Mouse (Mus musculus): ENCODE results near the gene Ech1. TPM values are rescaled to one million over a fixed set of nuclear protein-coding genes. Genes with fewer than 3 reads are reported as not detected.

Ech1 gene
- polyA plus RNA-seq (2014; fragmentation: Illumina TruSeq; extraction: RNeasy Lipid Tissue Mini Kit (QIAGEN cat#74804); ENCODE audit: insufficient read depth, low read depth, low replicate concordance): 181 TPM

GRCm38 (mm10) chr7:28824941-28825685, at the start of gene Ech1:
TSS of gene Ech1 (plus strand) at chr7:28825217.

DNA sequence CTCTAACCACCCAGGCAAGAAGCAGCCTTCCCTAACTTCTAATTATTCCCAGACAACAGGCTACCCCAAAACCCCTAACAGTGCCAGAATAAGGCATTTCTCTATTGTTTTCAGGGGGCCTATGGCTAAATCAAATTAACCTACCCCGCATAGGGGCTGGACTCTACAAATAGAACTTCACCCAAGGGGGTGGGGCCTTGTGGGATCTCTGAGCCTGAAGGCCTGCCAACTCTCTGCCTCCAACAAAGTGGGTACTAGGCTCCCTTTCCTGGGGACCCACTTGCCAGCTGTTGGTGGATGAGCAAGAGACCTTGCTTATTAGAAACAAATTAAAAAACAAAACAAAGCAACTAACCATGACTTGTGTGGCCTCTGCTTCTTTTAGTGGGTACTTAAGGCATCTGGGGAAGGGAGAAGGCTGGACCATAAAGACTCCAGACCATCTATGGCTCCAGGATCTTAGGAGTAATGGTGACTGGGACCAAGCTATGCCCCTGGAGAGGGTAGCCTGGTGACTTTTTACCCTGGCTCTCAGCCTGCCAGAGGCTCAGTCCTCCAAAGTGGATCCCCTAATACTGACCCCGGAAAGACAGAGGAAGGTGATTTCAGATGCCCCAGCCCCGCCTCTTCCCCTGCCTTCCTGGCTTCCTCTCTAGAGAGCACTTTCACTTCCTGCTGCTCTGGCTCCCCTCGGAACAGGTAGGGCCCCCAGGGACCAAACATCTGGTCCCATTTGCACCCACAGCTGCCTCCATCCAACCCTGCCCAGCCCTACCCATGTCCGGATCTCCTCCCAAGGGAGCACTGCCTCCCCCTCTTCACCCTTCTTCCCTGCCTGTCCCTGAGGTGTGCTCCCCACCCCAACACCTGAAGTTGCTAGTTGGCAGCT, 36.5 kb upstream of the Ech1 start, which contains the start of gene Rinl:
Gene Rinl, plus strand, starts transcription at position 663 of the 889 bp plus-strand sequence.

DNA sequence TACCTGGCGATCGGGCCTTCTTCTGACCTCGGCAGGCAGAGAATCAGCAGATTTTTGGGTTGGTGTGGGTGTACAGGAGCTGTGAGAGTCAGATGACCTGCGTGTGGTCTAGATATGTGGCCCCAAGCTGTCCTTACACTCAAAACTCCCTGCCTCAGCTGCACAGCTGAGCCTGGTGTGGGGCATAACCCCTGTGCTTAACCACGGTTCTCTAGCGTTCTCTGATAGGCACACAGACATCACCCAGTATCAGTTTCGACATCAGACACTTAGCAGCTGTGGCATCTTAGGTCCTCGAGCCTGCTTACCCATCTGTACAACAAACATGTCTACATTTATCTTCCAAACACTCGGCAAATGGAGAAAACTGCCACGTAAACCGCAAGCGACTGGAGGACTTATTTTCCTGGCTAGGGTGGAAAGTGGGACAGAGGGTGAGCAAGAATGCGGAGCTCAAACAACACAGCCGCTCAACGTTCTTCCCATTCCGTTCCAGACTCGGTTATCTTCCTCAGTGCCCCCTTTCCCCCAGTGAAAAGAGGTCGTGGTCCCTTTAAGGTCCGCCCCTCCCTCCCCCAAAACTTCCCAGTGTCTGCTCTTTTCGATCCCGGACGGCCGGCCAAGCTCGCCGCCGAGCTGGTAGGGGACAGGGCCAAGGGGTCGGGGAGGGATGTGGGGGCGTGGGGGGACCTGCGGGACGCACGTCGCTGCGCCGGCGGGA, 16.6 kb upstream of the Ech1 start, which contains the start of gene Hnrnpl:
Gene Hnrnpl, plus strand, starts transcription at position 321 of the 721 bp plus-strand sequence.

DNA sequence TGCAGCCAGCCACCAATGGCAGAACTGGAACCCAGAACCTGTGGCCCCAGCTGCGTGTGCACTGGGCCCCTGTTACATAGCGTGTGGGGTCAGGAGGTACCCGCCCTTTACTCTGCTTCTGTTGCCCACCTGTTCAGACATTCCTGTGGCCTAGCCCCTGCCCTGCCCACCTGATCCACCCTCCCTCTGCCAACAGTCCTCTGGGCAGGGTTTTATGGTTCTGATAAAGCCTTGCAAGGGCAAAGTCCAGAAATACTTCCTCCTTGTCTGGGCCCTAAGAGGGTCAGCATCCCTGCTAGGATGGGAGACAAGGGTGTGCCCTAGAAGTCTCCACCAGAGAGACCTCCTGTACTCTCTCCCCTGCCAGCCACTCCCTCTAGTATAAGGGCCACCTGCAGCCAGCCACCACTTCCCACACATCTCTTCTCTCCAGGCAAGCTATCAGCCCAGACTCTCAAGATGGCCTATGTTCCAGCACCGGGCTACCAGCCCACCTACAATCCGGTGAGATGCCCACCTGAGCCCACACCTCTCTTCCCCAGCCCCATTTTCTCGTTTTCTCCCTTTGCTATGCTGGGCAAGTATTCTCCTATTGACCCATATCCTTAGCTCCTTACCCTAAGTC, 8.8 kb downstream of the Ech1 start, which contains the start of gene Lgals4:
Gene Lgals4, plus strand, starts transcription at position 132 of the 625 bp plus-strand sequence.

DNA sequence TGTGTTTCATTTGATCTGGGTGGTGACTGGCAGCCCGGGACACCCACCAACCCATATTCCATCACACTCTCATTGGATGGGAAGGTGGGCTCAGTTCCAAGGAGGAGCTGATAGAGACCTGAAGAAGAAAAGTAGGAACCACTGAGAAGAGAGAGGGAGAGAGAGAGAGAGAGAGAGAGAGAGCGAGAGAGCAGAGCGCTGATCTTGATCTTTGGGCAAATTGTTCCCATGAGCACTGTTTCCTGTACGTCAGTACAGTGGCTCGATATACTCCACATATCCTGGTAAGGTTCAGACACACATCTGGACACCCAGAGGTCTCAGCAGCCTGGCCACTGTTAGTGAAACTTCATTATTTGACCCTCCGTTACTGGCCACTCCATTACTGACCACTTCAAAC, 38.5 kb downstream of the Ech1 start, which contains the start of gene Lgals7:
Gene Lgals7, plus strand, starts transcription at position 314 of the 400 bp plus-strand sequence.

DNA sequence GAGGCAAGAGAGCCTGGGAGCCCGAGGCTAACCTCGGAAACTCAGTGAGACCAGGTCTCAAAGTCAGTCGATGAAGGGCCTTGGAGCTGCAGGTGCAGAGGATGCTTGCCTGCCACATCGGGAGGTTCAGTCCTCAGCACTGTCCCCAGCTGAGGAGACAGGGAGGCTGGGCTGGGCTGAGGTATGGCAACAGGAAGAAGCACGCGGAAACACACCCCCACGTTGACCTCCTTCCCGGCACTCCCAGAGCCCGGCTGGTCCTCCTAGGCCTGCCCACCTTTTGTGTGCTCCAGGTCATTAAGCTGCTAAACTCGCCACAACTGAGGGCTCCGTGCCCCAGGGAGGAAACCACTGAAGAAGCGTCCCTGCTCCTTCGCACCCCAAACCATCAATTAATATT, 56.2 kb downstream of the Ech1 start, which contains the start of gene Capn12:
Gene Capn12, plus strand, starts transcription at position 224 of the 400 bp plus-strand sequence.

Other genes with a start within 250 kb of the Ech1 start
- 12.4 TPM for gene Samd4b, start 227.1 kb upstream of the Ech1 start, polyA plus RNA-seq (2014; fragmentation: Illumina TruSeq; extraction: RNeasy Lipid Tissue Mini Kit (QIAGEN cat#74804); ENCODE audit: insufficient read depth, low read depth, low replicate concordance)
- 22.3 TPM for gene Pak4, start 227.0 kb upstream of the Ech1 start, polyA plus RNA-seq (2014; fragmentation: Illumina TruSeq; extraction: RNeasy Lipid Tissue Mini Kit (QIAGEN cat#74804); ENCODE audit: insufficient read depth, low read depth, low replicate concordance)
- not detected for gene Acp7, start 193.9 kb upstream of the Ech1 start, polyA plus RNA-seq (2014; fragmentation: Illumina TruSeq; extraction: RNeasy Lipid Tissue Mini Kit (QIAGEN cat#74804); ENCODE audit: insufficient read depth, low read depth, low replicate concordance)
- 0.96 TPM for gene Fbxo27, start 132.4 kb upstream of the Ech1 start, polyA plus RNA-seq (2014; fragmentation: Illumina TruSeq; extraction: RNeasy Lipid Tissue Mini Kit (QIAGEN cat#74804); ENCODE audit: insufficient read depth, low read depth, low replicate concordance)
- 2.8 TPM for gene Fbxo17, start 108.4 kb upstream of the Ech1 start, polyA plus RNA-seq (2014; fragmentation: Illumina TruSeq; extraction: RNeasy Lipid Tissue Mini Kit (QIAGEN cat#74804); ENCODE audit: insufficient read depth, low read depth, low replicate concordance)
- gene Mrps12, start 83.4 kb upstream of the Ech1 start, polyA plus RNA-seq (2014; fragmentation: Illumina TruSeq; extraction: RNeasy Lipid Tissue Mini Kit (QIAGEN cat#74804); ENCODE audit: insufficient read depth, low read depth, low replicate concordance): 66.0 TPM
- 3.8 TPM for gene Sars2, start 83.2 kb upstream of the Ech1 start, polyA plus RNA-seq (2014; fragmentation: Illumina TruSeq; extraction: RNeasy Lipid Tissue Mini Kit (QIAGEN cat#74804); ENCODE audit: insufficient read depth, low read depth, low replicate concordance)
- gene Ccer2, start 69.0 kb upstream of the Ech1 start, polyA plus RNA-seq (2014; fragmentation: Illumina TruSeq; extraction: RNeasy Lipid Tissue Mini Kit (QIAGEN cat#74804); ENCODE audit: insufficient read depth, low read depth, low replicate concordance): not detected
- gene Sirt2, start 58.5 kb upstream of the Ech1 start, polyA plus RNA-seq (2014; fragmentation: Illumina TruSeq; extraction: RNeasy Lipid Tissue Mini Kit (QIAGEN cat#74804); ENCODE audit: insufficient read depth, low read depth, low replicate concordance): 47.9 TPM
- gene Nfkbib, start 57.7 kb upstream of the Ech1 start, polyA plus RNA-seq (2014; fragmentation: Illumina TruSeq; extraction: RNeasy Lipid Tissue Mini Kit (QIAGEN cat#74804); ENCODE audit: insufficient read depth, low read depth, low replicate concordance): 29.6 TPM
- gene Rinl, start 36.2 kb upstream of the Ech1 start, polyA plus RNA-seq (2014; fragmentation: Illumina TruSeq; extraction: RNeasy Lipid Tissue Mini Kit (QIAGEN cat#74804); ENCODE audit: insufficient read depth, low read depth, low replicate concordance): 16.0 TPM
- 124 TPM for gene Hnrnpl, start 16.7 kb upstream of the Ech1 start, polyA plus RNA-seq (2014; fragmentation: Illumina TruSeq; extraction: RNeasy Lipid Tissue Mini Kit (QIAGEN cat#74804); ENCODE audit: insufficient read depth, low read depth, low replicate concordance)
- gene Lgals4, start 8.6 kb downstream of the Ech1 start, polyA plus RNA-seq (2014; fragmentation: Illumina TruSeq; extraction: RNeasy Lipid Tissue Mini Kit (QIAGEN cat#74804); ENCODE audit: insufficient read depth, low read depth, low replicate concordance): 7.3 TPM
- gene Lgals7, start 38.6 kb downstream of the Ech1 start, polyA plus RNA-seq (2014; fragmentation: Illumina TruSeq; extraction: RNeasy Lipid Tissue Mini Kit (QIAGEN cat#74804); ENCODE audit: insufficient read depth, low read depth, low replicate concordance): 4.1 TPM
- gene Capn12, start 56.2 kb downstream of the Ech1 start, polyA plus RNA-seq (2014; fragmentation: Illumina TruSeq; extraction: RNeasy Lipid Tissue Mini Kit (QIAGEN cat#74804); ENCODE audit: insufficient read depth, low read depth, low replicate concordance): 0.07 TPM
- gene Actn4, start 137.1 kb downstream of the Ech1 start, polyA plus RNA-seq (2014; fragmentation: Illumina TruSeq; extraction: RNeasy Lipid Tissue Mini Kit (QIAGEN cat#74804); ENCODE audit: insufficient read depth, low read depth, low replicate concordance): 93.9 TPM
- gene Eif3k, start 156.6 kb downstream of the Ech1 start, polyA plus RNA-seq (2014; fragmentation: Illumina TruSeq; extraction: RNeasy Lipid Tissue Mini Kit (QIAGEN cat#74804); ENCODE audit: insufficient read depth, low read depth, low replicate concordance): 297 TPM
- 16.5 TPM for gene Map4k1, start 156.8 kb downstream of the Ech1 start, polyA plus RNA-seq (2014; fragmentation: Illumina TruSeq; extraction: RNeasy Lipid Tissue Mini Kit (QIAGEN cat#74804); ENCODE audit: insufficient read depth, low read depth, low replicate concordance)